8 mouse cellular contexts compared by ENCODE assay signal in genomic region chr17:35636363-35636762, GRCm38 (mm10). TPM values are rescaled to one million over a fixed set of nuclear protein-coding genes. Genes with fewer than 3 reads are reported as not detected.
A peak's percentile ranks its signal among the peaks of the same experiment; 100 is the strongest.
DNase-seq lines count a peak whose midpoint lies in the region; ATAC-seq and TF ChIP-seq lines count a peak whose summit lies in the region.
"Had no signal": no experiment of that assay in that cellular context is flagged by ENCODE, and none has a peak within 500 bp of the region (broad histone marks: within the 10 kb centered on the region; RNA-seq: fewer than 3 reads in every experiment).

No protein-coding gene starts in this region.

- H3K27me3 ChIP-seq in kidney, adult 2 months (replicated peaks; ENCODE audit: control insufficient read depth, insufficient read depth, low read length), result no peaks in the 10 kb centered on the region
- H3K27me3 ChIP-seq in CH12.LX (replicated peaks), result peaks cover 30% of the 10 kb centered on the region
- no peaks in the 10 kb centered on the region; the same call in 1 of the 2 replicates for H3K27me3 ChIP-seq in embryonic facial prominence, embryonic 13.5 days

- DNase-seq in kidney, adult 2 months, result peak; percentile 30
- no peak for DNase-seq in kidney, postnatal 14 days
- DNase-seq in CH12.LX (ENCODE audit: extremely low read depth) (peak; percentile 67), MN1 (ENCODE audit: low spot score) (peak; percentile 53)
- DNase-seq in lung, postnatal 14 days, result peak; percentile 63
- DNase-seq in gastrocnemius, adult 2 months, result no peak

- H3K27ac ChIP-seq in kidney, adult 2 months (ENCODE audit: insufficient read depth, low read depth, low read length), result no peak overlapping the region
- H3K27ac ChIP-seq in CH12.LX (ENCODE audit: insufficient read depth, low read depth), result no peak overlapping the region
- H3K27ac ChIP-seq in embryonic facial prominence, embryonic 13.5 days, result no peak overlapping the region
- H3K27ac ChIP-seq in gastrocnemius, adult 2 months, result no peak overlapping the region

- peak overlapping the region; percentile 99; the same call in 1 of the 2 replicates for H3K4me2 ChIP-seq in CH12.LX (ENCODE audit: insufficient read depth, low read depth, poor library complexity, severe bottlenecking)
- peak overlapping the region; percentile 62 for H3K4me2 ChIP-seq in embryonic facial prominence, embryonic 13.5 days

- no peak for TF ChIP-seq EP300 in CH12.LX (IDR thresholded peaks at IDR 0.05; ENCODE audit: low read length)

- no peak for ATAC-seq in embryonic facial prominence, embryonic 13.5 days (ENCODE audit: insufficient number of reproducible peaks, insufficient read depth, low FRiP score, low TSS enrichment, low read depth)

- no peak overlapping the region for H3K4me3 ChIP-seq in kidney, adult 2 months (ENCODE audit: insufficient read depth, low read depth, low read length)
- no peak overlapping the region for H3K4me3 ChIP-seq in CH12.LX (replicated peaks in 1 of 3; ENCODE audit: low read depth in 2 of 3, low read length in 2 of 3, poor library complexity in 1 of 3)
- H3K4me3 ChIP-seq in embryonic facial prominence, embryonic 13.5 days, result no peak overlapping the region
- H3K4me3 ChIP-seq in gastrocnemius, adult 2 months, result no peak overlapping the region

- H3K4me1 ChIP-seq in kidney, adult 2 months (ENCODE audit: control insufficient read depth, insufficient read depth, low read length), result no peaks in the 10 kb centered on the region; the same call in 1 of the 2 replicates
- H3K4me1 ChIP-seq in CH12.LX (ENCODE audit: control insufficient read depth in 1 of 2, insufficient read depth in 2 of 2), result peaks cover 7 to 14% of the 10 kb centered on the region in 2 experiments
- peaks cover 11% of the 10 kb centered on the region; the same call in 1 of the 2 replicates for H3K4me1 ChIP-seq in embryonic facial prominence, embryonic 13.5 days

- no peak for TF ChIP-seq CTCF in kidney, adult 2 months (conservative IDR thresholded peaks at IDR 0.05; ENCODE audit: insufficient read depth, insufficient read length, low read depth, low read length)
- TF ChIP-seq CTCF in CH12.LX (conservative IDR thresholded peaks at IDR 0.05 in 1 of 2, IDR thresholded peaks at IDR 0.05 in 1 of 2; ENCODE audit: low read depth in 2 of 2, low read length in 2 of 2), result no peak
- TF ChIP-seq CTCF in gastrocnemius, adult 2 months (IDR thresholded peaks at IDR 0.05), result no peak

- no peak overlapping the region; the same call in 1 of the 2 replicates for H3K9ac ChIP-seq in CH12.LX (ENCODE audit: insufficient read depth, low read depth)
- no peak overlapping the region for H3K9ac ChIP-seq in embryonic facial prominence, embryonic 13.5 days

- no peak for TF ChIP-seq RAD21 in CH12.LX (IDR thresholded peaks at IDR 0.05; ENCODE audit: low read depth, low read length)

- no peaks in the 10 kb centered on the region for H3K9me3 ChIP-seq in CH12.LX (replicated peaks; ENCODE audit: low read length)
- no peaks in the 10 kb centered on the region for H3K9me3 ChIP-seq in embryonic facial prominence, embryonic 13.5 days

- intact Hi-C loops in gastrocnemius, adult 2 months (cut with DNase I), result no loop called here

- 46% methylated on average over 5 of the region's 5 CpGs for WGBS in kidney, adult 2 months
- WGBS in embryonic facial prominence, embryonic 13.5 days, result 38% methylated on average over 5 of the region's 5 CpGs

- H3K79me2 ChIP-seq in CH12.LX (replicated peaks; ENCODE audit: control insufficient read depth, extremely low read depth, insufficient read depth, poor library complexity, severe bottlenecking), result no peaks in the 10 kb centered on the region

- dilution Hi-C loops in CH12.LX (cut with MboI; ENCODE audit: extremely low pct_ligation_motif_present, extremely low pct_unique_long_range_greater_than_20kb, low sequenced_read_pairs), result no loop called here

- no peak for TF ChIP-seq POLR2A in kidney, adult 2 months (IDR thresholded peaks at IDR 0.05; ENCODE audit: low read depth, low read length)
- peak; percentile 45 for TF ChIP-seq POLR2A in CH12.LX (IDR thresholded peaks at IDR 0.05; ENCODE audit: low read depth, low read length)

- in situ Hi-C loops in CH12.LX (cut with MboI; ENCODE audit: low pct_ligation_motif_present, low pct_unique_long_range_greater_than_20kb, low sequenced_read_pairs), result no loop called here

- H3K36me3 ChIP-seq in kidney, adult 2 months (ENCODE audit: control insufficient read depth, insufficient read depth, low read length), result no peaks in the 10 kb centered on the region
- no peaks in the 10 kb centered on the region for H3K36me3 ChIP-seq in CH12.LX (replicated peaks in 1 of 2; ENCODE audit: control insufficient read depth in 1 of 2, insufficient read depth in 1 of 2, low read length in 1 of 2)
- H3K36me3 ChIP-seq in embryonic facial prominence, embryonic 13.5 days, result no peaks in the 10 kb centered on the region

TF ChIP-seq in CH12.LX, 34 proteins besides CTCF, POLR2A, EP300 and RAD21:
- TF ChIP-seq RCOR1 (conservative IDR thresholded peaks at IDR 0.05; ENCODE audit: low read depth, low read length) (no peak), ZMIZ1 (IDR thresholded peaks at IDR 0.05; ENCODE audit: low read depth, low read length) (no peak), MAZ (IDR thresholded peaks at IDR 0.05; ENCODE audit: low read depth, low read length) (no peak), NELFE (IDR thresholded peaks at IDR 0.05; ENCODE audit: low read depth, low read length) (0 out of 2 replicates have a peak, but pooled peaks have one; percentile 25)

RNA-seq across cellular contexts. Expression of gene Mucl3, which starts 7.1 kb away (rescaled TPM):
- not detected in 2 replicates for polyA plus RNA-seq in kidney, adult 2 months (2012; rRNA removed)
- total RNA-seq in CH12.LX (2012; rRNA removed) (0.80 and 1.3 TPM in 2 replicates), CH12.LX (2014; rRNA removed) (0.08 and 0.11 TPM in 2 replicates)
- polyA plus RNA-seq in CH12.LX (2012; ENCODE audit: insufficient read length, low read depth), result 0.34 TPM in 2 replicates
- polyA plus RNA-seq in embryonic facial prominence, embryonic 13.5 days (2015; fragmentation: Nextera tagmentation; extraction: Ambion mirVana), result 0.13 TPM in 1 of 2 replicates, not detected in the other
- not detected for total RNA-seq in gastrocnemius, adult 2 months (2021)
- polyA plus RNA-seq: frontal cortex, adult 2 months had no signal

RNA-seq across cellular contexts. Expression of gene Gm9573, which starts 9.9 kb away (rescaled TPM):
- polyA plus RNA-seq in kidney, adult 2 months (2012; rRNA removed), result not detected in 2 replicates
- total RNA-seq in CH12.LX (2012; rRNA removed), result not detected in 2 replicates
- not detected in 2 replicates for total RNA-seq in CH12.LX (2014; rRNA removed)
- not detected in 2 replicates for polyA plus RNA-seq in CH12.LX (2012; ENCODE audit: insufficient read length, low read depth)
- not detected in 2 replicates for polyA plus RNA-seq in embryonic facial prominence, embryonic 13.5 days (2015; fragmentation: Nextera tagmentation; extraction: Ambion mirVana)
- total RNA-seq in gastrocnemius, adult 2 months (2021), result not detected

RNA-seq across cellular contexts. Expression of gene Vars2, which starts 31.0 kb away (rescaled TPM):
- polyA plus RNA-seq in kidney, adult 2 months (2012; rRNA removed), result 21.5 and 31.3 TPM in 2 replicates
- total RNA-seq in CH12.LX (2012; rRNA removed) (26.3 and 30.3 TPM in 2 replicates), CH12.LX (2014; rRNA removed) (14.0 and 16.5 TPM in 2 replicates)
- 23.0 and 26.6 TPM in 2 replicates for polyA plus RNA-seq in CH12.LX (2012; ENCODE audit: insufficient read length, low read depth)
- polyA plus RNA-seq in embryonic facial prominence, embryonic 13.5 days (2015; fragmentation: Nextera tagmentation; extraction: Ambion mirVana), result 15.9 and 17.4 TPM in 2 replicates
- total RNA-seq in gastrocnemius, adult 2 months (2021), result 10 to 100 TPM; 12.8 to 16.8 TPM

RNA-seq across cellular contexts. Expression of gene Sfta2, which starts 35.0 kb away (rescaled TPM):
- 0.80 and 1.3 TPM in 2 replicates for polyA plus RNA-seq in kidney, adult 2 months (2012; rRNA removed)
- total RNA-seq in CH12.LX (2012; rRNA removed), result not detected in 2 replicates
- total RNA-seq in CH12.LX (2014; rRNA removed), result not detected in 2 replicates
- not detected in 2 replicates for polyA plus RNA-seq in CH12.LX (2012; ENCODE audit: insufficient read length, low read depth)
- 0.52 and 0.79 TPM in 2 replicates for polyA plus RNA-seq in embryonic facial prominence, embryonic 13.5 days (2015; fragmentation: Nextera tagmentation; extraction: Ambion mirVana)
- not detected for total RNA-seq in gastrocnemius, adult 2 months (2021)
- polyA plus RNA-seq: frontal cortex, adult 2 months had no signal

RNA-seq across cellular contexts. Expression of gene Gtf2h4, which starts 37.2 kb away (rescaled TPM):
- polyA plus RNA-seq in kidney, adult 2 months (2012; rRNA removed), result 28.7 and 29.1 TPM in 2 replicates
- total RNA-seq in CH12.LX (2012; rRNA removed) (51.7 and 55.7 TPM in 2 replicates), CH12.LX (2014; rRNA removed) (35.3 and 40.7 TPM in 2 replicates)
- polyA plus RNA-seq in CH12.LX (2012; ENCODE audit: insufficient read length, low read depth), result 40.0 and 40.4 TPM in 2 replicates
- polyA plus RNA-seq in embryonic facial prominence, embryonic 13.5 days (2015; fragmentation: Nextera tagmentation; extraction: Ambion mirVana), result 39.2 and 48.6 TPM in 2 replicates
- total RNA-seq in gastrocnemius, adult 2 months (2021), result 10 to 100 TPM; 18.1 to 24.2 TPM

Comparison
In these comparisons a context has a peak if more than half of its experiments do, and no peak if none do; other contexts are left out.
1. DNase-seq: peak in kidney, adult 2 months (single experiment), CH12.LX (single experiment), MN1 (single experiment) and lung, postnatal 14 days (single experiment); none in kidney, postnatal 14 days (single experiment) and gastrocnemius, adult 2 months (single experiment).